Comparison of ENCODE assay signal across 18 mouse cellular contexts in genomic region chr13:95328767-95329166, GRCm38 (mm10). TPM values are rescaled to one million over a fixed set of nuclear protein-coding genes. Genes with fewer than 3 reads are reported as not detected.
DNase-seq lines count a peak whose midpoint lies in the region; ATAC-seq and TF ChIP-seq lines count a peak whose summit lies in the region.
"Had no signal": no experiment of that assay in that cellular context is flagged by ENCODE, and none has a peak within 500 bp of the region (broad histone marks: within the 10 kb centered on the region; RNA-seq: fewer than 3 reads in every experiment).

No protein-coding gene starts in this region.

- H3K4me3 ChIP-seq in kidney, adult 2 months (ENCODE audit: insufficient read depth, low read depth, low read length), result no peak overlapping the region
- no peak overlapping the region for H3K4me3 ChIP-seq in kidney, embryonic 14.5 days (ENCODE audit: low read length)
- H3K4me3 ChIP-seq: embryonic facial prominence, embryonic 12.5 days; limb, embryonic 15.5 days; midbrain, embryonic 12.5 days; myocyte; neural tube, embryonic 15.5 days had no signal

- H3K36me3 ChIP-seq in kidney, adult 2 months (ENCODE audit: control insufficient read depth, insufficient read depth, low read length), result no peaks in the 10 kb centered on the region
- no peaks in the 10 kb centered on the region; the same call in 1 of the 2 replicates for H3K36me3 ChIP-seq in kidney, embryonic 14.5 days (ENCODE audit: control insufficient read depth, insufficient read depth, low read length)
- H3K36me3 ChIP-seq: embryonic facial prominence, embryonic 12.5 days; limb, embryonic 15.5 days; midbrain, embryonic 12.5 days; neural tube, embryonic 15.5 days had no signal

- no peaks in the 10 kb centered on the region for H3K27me3 ChIP-seq in kidney, adult 2 months (replicated peaks; ENCODE audit: control insufficient read depth, insufficient read depth, low read length)
- H3K27me3 ChIP-seq in kidney, embryonic 14.5 days (ENCODE audit: control insufficient read depth, insufficient read depth, low read length), result no peaks in the 10 kb centered on the region
- H3K27me3 ChIP-seq: CH12.LX; embryonic facial prominence, embryonic 12.5 days; limb, embryonic 15.5 days; midbrain, embryonic 12.5 days; neural tube, embryonic 15.5 days had no signal

- H3K9ac ChIP-seq in kidney, embryonic 14.5 days (ENCODE audit: low read depth, low read length), result no peak overlapping the region
- H3K9ac ChIP-seq: embryonic facial prominence, embryonic 12.5 days; limb, embryonic 15.5 days; midbrain, embryonic 12.5 days; neural tube, embryonic 15.5 days had no signal

- peak; percentile 32 to 33 for DNase-seq in cerebellum, adult 18-20 months
- DNase-seq in kidney, adult 2 months, result peak; percentile 46
- DNase-seq in cerebellum, postnatal 10 days, result peak; percentile 45 to 65
- peak; percentile 52 for DNase-seq in kidney, postnatal 14 days
- no peak for DNase-seq in layer of hippocampus, adult 9-11 months
- DNase-seq: heart, adult 18-20 months; heart, postnatal 4 days; lung, postnatal 4 days; thymus, postnatal 4 days had no signal

- no peak for TF ChIP-seq CTCF in kidney, adult 2 months (conservative IDR thresholded peaks at IDR 0.05; ENCODE audit: insufficient read depth, insufficient read length, low read depth, low read length)

- no peak overlapping the region for H3K4me2 ChIP-seq in kidney, embryonic 14.5 days (replicated peaks; ENCODE audit: low read depth, low read length)
- H3K4me2 ChIP-seq: embryonic facial prominence, embryonic 12.5 days; limb, embryonic 15.5 days; midbrain, embryonic 12.5 days; neural tube, embryonic 15.5 days had no signal

- no peak for ATAC-seq in cerebellum, adult (ENCODE audit: insufficient number of reproducible peaks, low FRiP score, low TSS enrichment)
- no peak for ATAC-seq in kidney, embryonic 14.5 days (ENCODE audit: low FRiP score, low TSS enrichment)
- ATAC-seq in CD4-positive, CD25-positive, alpha-beta regulatory T cell, adult 4 months, result no peak

- peaks cover 24% of the 10 kb centered on the region for H3K4me1 ChIP-seq in kidney, adult 2 months (ENCODE audit: control insufficient read depth, insufficient read depth, low read length)
- H3K4me1 ChIP-seq in kidney, embryonic 14.5 days (ENCODE audit: control insufficient read depth, insufficient read depth, low read length), result peaks cover 15% of the 10 kb centered on the region; the same call in 1 of the 2 replicates

- 47% methylated on average over 11 of the region's 11 CpGs for WGBS in kidney, adult 2 months
- 86% methylated on average over 11 of the region's 11 CpGs for WGBS in kidney, embryonic 14.5 days

- no peaks in the 10 kb centered on the region for H3K9me3 ChIP-seq in kidney, embryonic 14.5 days (ENCODE audit: control insufficient read depth, low read length)
- H3K9me3 ChIP-seq: embryonic facial prominence, embryonic 12.5 days; limb, embryonic 15.5 days; midbrain, embryonic 12.5 days; neural tube, embryonic 15.5 days had no signal

- no peak for TF ChIP-seq POLR2A in kidney, adult 2 months (IDR thresholded peaks at IDR 0.05; ENCODE audit: low read depth, low read length)

- H3K27ac ChIP-seq in kidney, adult 2 months (ENCODE audit: insufficient read depth, low read depth, low read length), result no peak overlapping the region
- no peak overlapping the region for H3K27ac ChIP-seq in kidney, embryonic 14.5 days (ENCODE audit: low read depth, low read length)
- H3K27ac ChIP-seq: embryonic facial prominence, embryonic 12.5 days; limb, embryonic 15.5 days; midbrain, embryonic 12.5 days; neural tube, embryonic 15.5 days had no signal

RNA-seq across cellular contexts. Expression of gene Zbed3, which starts 5.4 kb away (rescaled TPM):
- polyA plus RNA-seq in kidney, adult 2 months (2012; rRNA removed), result 44.7 and 46.1 TPM in 2 replicates
- 73.0 and 90.4 TPM in 2 replicates for polyA plus RNA-seq in kidney, embryonic 14.5 days (2014; fragmentation: Nextera tagmentation; extraction: Ambion mirVana)
- polyA plus RNA-seq in CD4-positive, CD25-positive, alpha-beta regulatory T cell, adult 4 months (2017; shearing (Covaris generic)), result 1 to 10 TPM in 1 of 2 experiments, under 1 TPM in 1; 0.62 to 1.1 TPM

RNA-seq across cellular contexts. Expression of gene Aggf1, which starts 46.4 kb away (rescaled TPM):
- polyA plus RNA-seq in kidney, adult 2 months (2012; rRNA removed), result 14.6 and 15.4 TPM in 2 replicates
- polyA plus RNA-seq in kidney, embryonic 14.5 days (2014; fragmentation: Nextera tagmentation; extraction: Ambion mirVana), result 33.4 and 40.2 TPM in 2 replicates
- polyA plus RNA-seq in CD4-positive, CD25-positive, alpha-beta regulatory T cell, adult 4 months (2017; shearing (Covaris generic)), result 10 to 100 TPM in 1 of 2 experiments, 1 to 10 TPM in 1; 9.9 to 13.6 TPM

Comparison
In these comparisons a context has a peak if more than half of its experiments do, and no peak if none do; other contexts are left out.
1. RNA of gene Zbed3, which starts 5.4 kb away (polyA plus RNA-seq): 73.0 to 90.4 TPM in kidney, embryonic 14.5 days and 44.7 to 46.1 TPM in kidney, adult 2 months; 0.62 to 1.1 TPM in CD4-positive, CD25-positive, alpha-beta regulatory T cell, adult 4 months; every median in the first group is over 10 times any median in the second.